In the genomic region with DNA sequence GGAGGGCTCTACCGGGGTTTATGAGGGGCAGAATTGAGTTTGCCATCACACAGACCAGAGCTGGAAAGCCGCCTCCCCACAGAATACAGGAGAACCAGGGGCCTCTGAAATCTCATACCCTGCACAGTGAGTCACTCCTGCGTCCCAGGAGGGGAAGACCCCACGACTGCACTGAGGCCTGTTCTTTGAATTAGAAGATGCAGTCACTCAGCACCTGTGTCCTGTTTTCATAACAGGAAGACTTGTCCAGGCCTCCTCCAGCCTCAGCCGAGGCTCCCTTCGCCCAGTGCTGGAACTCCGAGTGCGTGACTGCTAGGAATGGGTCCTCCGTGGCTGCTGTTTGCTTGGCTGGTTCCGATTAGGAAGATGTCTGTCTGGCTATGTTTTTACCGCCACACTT, we compare ENCODE assay signal across 10 mouse cellular contexts. TPM values are rescaled to one million over a fixed set of nuclear protein-coding genes. Genes with fewer than 3 reads are reported as not detected.
DNase-seq lines count a peak whose midpoint lies in the region; ATAC-seq and TF ChIP-seq lines count a peak whose summit lies in the region.
"Had no signal": no experiment of that assay in that cellular context is flagged by ENCODE, and none has a peak within 500 bp of the region (broad histone marks: within the 10 kb centered on the region; RNA-seq: fewer than 3 reads in every experiment).

No protein-coding gene starts in this region.

- no peak overlapping the region for H3K9ac ChIP-seq in lung, embryonic 14.5 days
- peak overlapping the region; percentile 21; the same call in 1 of the 2 replicates for H3K9ac ChIP-seq in forebrain, embryonic 14.5 days (ENCODE audit: low read length)
- H3K9ac ChIP-seq in hindbrain, embryonic 13.5 days = peak overlapping the region; percentile 36; the same call in 1 of the 2 replicates
- H3K9ac ChIP-seq: liver, embryonic 15.5 days had no signal

- H3K4me3 ChIP-seq in lung, embryonic 14.5 days (ENCODE audit: low read depth, low read length) = no peak overlapping the region
- no peak overlapping the region for H3K4me3 ChIP-seq in lung, adult 2 months (replicated peaks; ENCODE audit: extremely low read depth, low read depth, low read length)
- H3K4me3 ChIP-seq in forebrain, embryonic 14.5 days (ENCODE audit: low read depth, low read length) = no peak overlapping the region
- H3K4me3 ChIP-seq in hindbrain, embryonic 13.5 days = no peak overlapping the region
- H3K4me3 ChIP-seq in small intestine, adult 2 months (ENCODE audit: low read depth, low read length) = no peak overlapping the region
- H3K4me3 ChIP-seq: liver, embryonic 15.5 days had no signal

- 0 out of 2 replicates have a peak, but pooled peaks cover 7% of the 10 kb centered on the region for H3K36me3 ChIP-seq in lung, embryonic 14.5 days (ENCODE audit: insufficient read depth)
- H3K36me3 ChIP-seq in forebrain, embryonic 14.5 days (ENCODE audit: control insufficient read depth, insufficient read depth, low read length) = 0 out of 2 replicates have a peak, but pooled peaks cover 5% of the 10 kb centered on the region
- peaks cover 3% of the 10 kb centered on the region; the same call in 1 of the 2 replicates for H3K36me3 ChIP-seq in hindbrain, embryonic 13.5 days
- H3K36me3 ChIP-seq in small intestine, adult 2 months (ENCODE audit: control insufficient read depth, insufficient read depth, low read length) = no peaks in the 10 kb centered on the region
- H3K36me3 ChIP-seq: liver, embryonic 15.5 days had no signal

- TF ChIP-seq POLR2A in lung, adult 2 months (IDR thresholded peaks at IDR 0.05; ENCODE audit: borderline replicate concordance, extremely low read depth, low read depth, low read length) = no peak
- no peak for TF ChIP-seq POLR2A in small intestine, adult 2 months (IDR thresholded peaks at IDR 0.05; ENCODE audit: low read depth, low read length)

- H3K27ac ChIP-seq in lung, embryonic 14.5 days (ENCODE audit: low read depth) = peak overlapping the region; percentile 19; the same call in 1 of the 2 replicates
- peak overlapping the region; percentile 78 for H3K27ac ChIP-seq in forebrain, embryonic 14.5 days (ENCODE audit: low read depth, low read length)
- H3K27ac ChIP-seq in hindbrain, embryonic 13.5 days = peak overlapping the region; percentile 76
- peak overlapping the region; percentile 28; the same call in 1 of the 2 replicates for H3K27ac ChIP-seq in small intestine, adult 2 months (ENCODE audit: insufficient read depth, low read depth, low read length)
- H3K27ac ChIP-seq: liver, embryonic 15.5 days had no signal

- peaks cover 30% of the 10 kb centered on the region for H3K4me1 ChIP-seq in lung, embryonic 14.5 days (ENCODE audit: insufficient read depth)
- H3K4me1 ChIP-seq in lung, adult 2 months (ENCODE audit: control insufficient read depth, insufficient read depth, low read length) = peaks cover 38% of the 10 kb centered on the region
- peaks cover 27% of the 10 kb centered on the region for H3K4me1 ChIP-seq in forebrain, embryonic 14.5 days (ENCODE audit: control insufficient read depth, insufficient read depth, low read length)
- peaks cover 65% of the 10 kb centered on the region for H3K4me1 ChIP-seq in hindbrain, embryonic 13.5 days (replicated peaks)
- peaks cover 21% of the 10 kb centered on the region for H3K4me1 ChIP-seq in small intestine, adult 2 months (ENCODE audit: control insufficient read depth, insufficient read depth, insufficient read length, low read length)
- H3K4me1 ChIP-seq: liver, embryonic 15.5 days had no signal

- no peak for TF ChIP-seq CTCF in lung, embryonic 14.5 days (IDR thresholded peaks at IDR 0.05; ENCODE audit: low read depth)
- no peak for TF ChIP-seq CTCF in lung, adult 2 months (IDR thresholded peaks at IDR 0.05; ENCODE audit: insufficient read depth, low read length)
- TF ChIP-seq CTCF in small intestine, adult 2 months (IDR thresholded peaks at IDR 0.05; ENCODE audit: extremely low read depth, insufficient read length, insufficient replicate concordance, low read depth, low read length) = no peak

- 59% methylated on average over 11 of the region's 11 CpGs for WGBS in lung, embryonic 14.5 days
- WGBS in lung, adult 2 months = 52% methylated on average over 11 of the region's 11 CpGs
- 48% methylated on average over 11 of the region's 11 CpGs for WGBS in forebrain, embryonic 14.5 days
- WGBS in hindbrain, embryonic 13.5 days = 38% methylated on average over 11 of the region's 11 CpGs
- 54% methylated on average over 11 of the region's 11 CpGs for WGBS in small intestine, adult 2 months

- no peaks in the 10 kb centered on the region for H3K9me3 ChIP-seq in lung, embryonic 14.5 days (ENCODE audit: low read depth, low read length)
- H3K9me3 ChIP-seq in forebrain, embryonic 14.5 days (replicated peaks; ENCODE audit: control insufficient read depth, low read length) = no peaks in the 10 kb centered on the region
- H3K9me3 ChIP-seq in hindbrain, embryonic 13.5 days = no peaks in the 10 kb centered on the region
- H3K9me3 ChIP-seq: liver, embryonic 15.5 days had no signal

- ATAC-seq in lung, embryonic 14.5 days (ENCODE audit: insufficient read depth) = no peak; the same call in 1 of the 2 replicates
- peak; percentile 32; the same call in 1 of the 2 replicates for ATAC-seq in forebrain, embryonic 14.5 days
- 0 out of 2 replicates have a peak, but pooled peaks have one; percentile 19 for ATAC-seq in hindbrain, embryonic 13.5 days (ENCODE audit: low FRiP score)

- no peak for DNase-seq in lung, embryonic 14.5 days
- DNase-seq in lung, adult 2 months = no peak
- no peak for DNase-seq in forebrain, embryonic 14.5 days (ENCODE audit: low spot score)
- no peak for DNase-seq in c-Kit-positive CD71-positive TER-119-positive erythroid progenitor cells, embryonic 14.5 days (ENCODE audit: low spot score)
- DNase-seq in cerebellum, postnatal 14 days = no peak
- no peak for DNase-seq in thymus, postnatal 0 days (ENCODE audit: low spot score)
- DNase-seq: spleen, adult 18-20 months had no signal

- H3K4me2 ChIP-seq in lung, embryonic 14.5 days = no peak overlapping the region
- peak overlapping the region; percentile 14; the same call in 1 of the 2 replicates for H3K4me2 ChIP-seq in forebrain, embryonic 14.5 days (ENCODE audit: low read length)
- H3K4me2 ChIP-seq in hindbrain, embryonic 13.5 days = peak overlapping the region; percentile 9; the same call in 1 of the 2 replicates
- H3K4me2 ChIP-seq: liver, embryonic 15.5 days had no signal

- H3K27me3 ChIP-seq in lung, embryonic 14.5 days (ENCODE audit: insufficient read depth, low read length) = no peaks in the 10 kb centered on the region
- no peaks in the 10 kb centered on the region for H3K27me3 ChIP-seq in forebrain, embryonic 14.5 days (replicated peaks; ENCODE audit: control insufficient read depth, insufficient read depth, low read length)
- H3K27me3 ChIP-seq in hindbrain, embryonic 13.5 days = no peaks in the 10 kb centered on the region
- no peaks in the 10 kb centered on the region for H3K27me3 ChIP-seq in small intestine, adult 2 months (ENCODE audit: control insufficient read depth, insufficient read depth, low read length)
- H3K27me3 ChIP-seq: liver, embryonic 15.5 days had no signal

RNA-seq across cellular contexts. Expression of a gene that starts 16.6 kb away (rescaled TPM):
- 135 and 144 TPM in 2 replicates for polyA plus RNA-seq in lung, embryonic 14.5 days (2014; fragmentation: Nextera tagmentation; extraction: Ambion mirVana)
- polyA plus RNA-seq in lung, adult 2 months (2012; rRNA removed) = 154 and 186 TPM in 2 replicates
- polyA plus RNA-seq in forebrain, embryonic 14.5 days (2014; fragmentation: Nextera tagmentation; extraction: Ambion mirVana) = 31.2 and 41.4 TPM in 2 replicates
- 43.1 and 46.9 TPM in 2 replicates for polyA plus RNA-seq in hindbrain, embryonic 13.5 days (2015; fragmentation: Nextera tagmentation; extraction: Ambion mirVana)
- 10.8 and 19.0 TPM in 2 replicates for polyA plus RNA-seq in small intestine, adult 2 months (2012; rRNA removed)
- 6.8 and 6.9 TPM in 2 replicates for polyA plus RNA-seq in thymus, postnatal 0 days (2015; fragmentation: Nextera tagmentation; extraction: Ambion mirVana)

Comparison
In these comparisons a context has a peak if more than half of its experiments do, and no peak if none do; other contexts are left out.
1. H3K27ac ChIP-seq: peak in every context shown above with its lines; median percentile 78 in forebrain, embryonic 14.5 days; 76 in hindbrain, embryonic 13.5 days; 28 in small intestine, adult 2 months; 19 in lung, embryonic 14.5 days.